Mouse (Mus musculus) E14TG2a.4 (cell line): ENCODE results near the gene Reps1.
"Not testable (repeated sequence)": the region's sequence is repeated elsewhere in the genome, so short reads cannot be mapped to it uniquely, and the experiment has no call there.

ENCODE experiments used
- H3K27me3 ChIP-seq: 2 replicates; pipeline ENCODE4 v1.6.1; 2014; ENCODE audit warnings: low read length, control low read depth; ENCODE audit not compliant: insufficient read depth
- H3K36me3 ChIP-seq: 2 replicates; pipeline ENCODE4 v1.6.1; 2014; ENCODE audit warnings: low read length, control low read depth; ENCODE audit not compliant: insufficient read depth
- H3K4me1 ChIP-seq: replicated peaks from 2 replicates; pipeline ENCODE4 v1.6.1; 2014; ENCODE audit warnings: low read depth, low read length, control low read depth
- H3K4me3 ChIP-seq: replicated peaks from 2 replicates; pipeline ENCODE4 v1.5.1; 2014; ENCODE audit warnings: mild to moderate bottlenecking, low read length
- H3K9me3 ChIP-seq: 2 replicates; pipeline ENCODE4 v1.6.1; 2014; ENCODE audit warnings: low read length, control low read depth
- CTCF ChIP-seq: conservative IDR thresholded peaks from 2 replicates; pipeline ENCODE4 v1.5.1; 2014; ENCODE audit warnings: low read length
- NANOG ChIP-seq: IDR thresholded peaks from 2 replicates; pipeline ENCODE4 v1.6.1; 2014; ENCODE audit warnings: borderline replicate concordance, low read length, mixed read lengths
- POU5F1 ChIP-seq: IDR thresholded peaks from 2 replicates; pipeline ENCODE4 v1.6.1; 2014; ENCODE audit warnings: low read length, borderline replicate concordance

Gene Reps1

DNA sequence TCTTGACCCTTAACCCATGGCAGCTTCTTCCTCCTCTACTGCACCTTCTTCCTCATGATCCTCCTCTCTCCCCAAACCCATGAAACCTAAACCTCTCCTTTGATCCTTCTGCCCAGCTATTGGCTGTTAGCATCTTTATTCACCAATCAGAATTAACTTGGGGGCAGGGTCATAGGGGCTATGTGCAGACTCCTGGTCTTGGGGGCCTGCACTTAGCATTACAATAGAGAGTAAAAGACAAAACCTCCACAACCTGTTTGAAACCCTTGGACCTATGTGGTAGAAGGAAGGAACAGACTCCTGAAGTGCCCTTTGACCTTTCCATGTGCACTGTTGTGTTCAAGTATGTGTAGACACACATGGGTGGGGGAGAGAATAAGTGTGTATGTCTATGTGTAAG lies 35.0 kb downstream of the Reps1 start:
- no peaks in the 10 kb centered on the region for H3K27me3 ChIP-seq
- H3K36me3 ChIP-seq: peaks cover 48% of the 10 kb centered on the region
- TF ChIP-seq NANOG (no peak), CTCF (no peak), POU5F1 (no peak)
- peaks cover 37% of the 10 kb centered on the region for H3K9me3 ChIP-seq
- H3K4me3 ChIP-seq: no peak overlapping the region
- peaks cover 21% of the 10 kb centered on the region for H3K4me1 ChIP-seq

GRCm38 (mm10) chr10:18102166-18102565 lies 46.5 kb downstream of the Reps1 start:
- H3K9me3 ChIP-seq: no peaks in the 10 kb centered on the region
- peaks cover 36% of the 10 kb centered on the region for H3K36me3 ChIP-seq
- peaks cover 4% of the 10 kb centered on the region; the same call in 1 of the 2 replicates for H3K4me1 ChIP-seq
- H3K27me3 ChIP-seq: no peaks in the 10 kb centered on the region
- H3K4me3 ChIP-seq: no peak overlapping the region
- TF ChIP-seq POU5F1 (no peak), CTCF (no peak), NANOG (no peak)

GRCm38 (mm10) chr10:18107471-18107870 lies 51.8 kb downstream of the Reps1 start:
- H3K9me3 ChIP-seq: no peaks in the 10 kb centered on the region
- H3K36me3 ChIP-seq: peaks cover 28% of the 10 kb centered on the region
- H3K4me1 ChIP-seq: no peaks in the 10 kb centered on the region
- H3K27me3 ChIP-seq: no peaks in the 10 kb centered on the region
- H3K4me3 ChIP-seq: no peak overlapping the region
- TF ChIP-seq POU5F1: no peak
- no peak for TF ChIP-seq NANOG
- TF ChIP-seq CTCF: peak; percentile 28

- Histone ChIP-seq H3K9me3 (no peaks in the 10 kb centered on the region), H3K4me1 (peaks cover 5% of the 10 kb centered on the region; the same call in 1 of the 2 replicates), H3K27me3 (no peaks in the 10 kb centered on the region), H3K4me3 (no peak overlapping the region), H3K36me3 (peaks cover 20% of the 10 kb centered on the region)
- TF ChIP-seq NANOG (no peak), CTCF (no peak), POU5F1 (no peak)
Observed at GRCm38 (mm10) chr10:18110940-18111339, 55.3 kb downstream of the Reps1 start.

DNA sequence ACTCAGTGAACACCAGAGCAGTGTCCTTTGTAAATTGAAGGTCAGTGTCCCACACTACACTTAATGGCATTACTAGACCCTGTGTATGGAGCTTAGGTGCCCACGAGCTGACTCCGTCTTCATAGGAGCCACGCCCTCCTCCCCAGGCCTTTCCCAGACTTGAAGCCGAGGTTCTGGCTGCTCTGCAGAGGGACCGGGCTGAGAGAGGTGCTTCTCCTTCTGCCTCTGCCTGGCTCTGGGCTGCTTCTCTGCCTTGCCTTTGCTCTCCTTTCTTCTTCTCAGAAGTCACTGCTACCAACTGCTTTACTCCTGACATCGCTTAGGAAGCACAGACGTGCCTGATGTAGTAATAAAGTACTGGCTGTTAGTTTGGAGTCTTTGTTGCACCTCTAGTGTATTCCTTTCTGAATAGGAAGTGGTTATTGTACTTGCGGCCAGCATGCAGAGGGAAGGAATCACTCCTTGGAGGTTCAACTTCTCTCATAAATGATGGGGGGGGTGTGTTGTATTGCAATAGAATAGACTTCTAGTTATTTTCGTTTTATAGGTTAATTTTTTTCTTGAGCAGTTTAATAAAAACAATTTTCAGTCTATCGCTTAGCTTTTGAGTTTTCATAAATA lies 57.9 kb downstream of the Reps1 start:
- peaks cover 5% of the 10 kb centered on the region; the same call in 1 of the 2 replicates for H3K4me1 ChIP-seq
- no peaks in the 10 kb centered on the region for H3K27me3 ChIP-seq
- no peaks in the 10 kb centered on the region for H3K9me3 ChIP-seq
- TF ChIP-seq NANOG (no peak), POU5F1 (no peak), CTCF (no peak)
- no peak overlapping the region for H3K4me3 ChIP-seq
- H3K36me3 ChIP-seq: peaks cover 26% of the 10 kb centered on the region

- Histone ChIP-seq H3K9me3 (no peaks in the 10 kb centered on the region), H3K36me3 (peaks cover 67% of the 10 kb centered on the region), H3K4me3 (no peak overlapping the region), H3K4me1 (peaks cover 4% of the 10 kb centered on the region; the same call in 1 of the 2 replicates), H3K27me3 (no peaks in the 10 kb centered on the region)
- TF ChIP-seq NANOG: no peak
- TF ChIP-seq CTCF: no peak
- no peak for TF ChIP-seq POU5F1
Observed at GRCm38 (mm10) chr10:18118336-18118735, 62.7 kb downstream of the Reps1 start.

GRCm38 (mm10) chr10:18130276-18130675 lies 74.6 kb downstream of the Reps1 start:
- Histone ChIP-seq H3K36me3 (peaks cover 5% of the 10 kb centered on the region), H3K27me3 (no peaks in the 10 kb centered on the region), H3K4me1 (peaks cover 9% of the 10 kb centered on the region; the same call in 1 of the 2 replicates), H3K4me3 (no peak overlapping the region), H3K9me3 (no peaks in the 10 kb centered on the region)
- TF ChIP-seq NANOG (no peak), CTCF (no peak), POU5F1 (no peak)

DNA sequence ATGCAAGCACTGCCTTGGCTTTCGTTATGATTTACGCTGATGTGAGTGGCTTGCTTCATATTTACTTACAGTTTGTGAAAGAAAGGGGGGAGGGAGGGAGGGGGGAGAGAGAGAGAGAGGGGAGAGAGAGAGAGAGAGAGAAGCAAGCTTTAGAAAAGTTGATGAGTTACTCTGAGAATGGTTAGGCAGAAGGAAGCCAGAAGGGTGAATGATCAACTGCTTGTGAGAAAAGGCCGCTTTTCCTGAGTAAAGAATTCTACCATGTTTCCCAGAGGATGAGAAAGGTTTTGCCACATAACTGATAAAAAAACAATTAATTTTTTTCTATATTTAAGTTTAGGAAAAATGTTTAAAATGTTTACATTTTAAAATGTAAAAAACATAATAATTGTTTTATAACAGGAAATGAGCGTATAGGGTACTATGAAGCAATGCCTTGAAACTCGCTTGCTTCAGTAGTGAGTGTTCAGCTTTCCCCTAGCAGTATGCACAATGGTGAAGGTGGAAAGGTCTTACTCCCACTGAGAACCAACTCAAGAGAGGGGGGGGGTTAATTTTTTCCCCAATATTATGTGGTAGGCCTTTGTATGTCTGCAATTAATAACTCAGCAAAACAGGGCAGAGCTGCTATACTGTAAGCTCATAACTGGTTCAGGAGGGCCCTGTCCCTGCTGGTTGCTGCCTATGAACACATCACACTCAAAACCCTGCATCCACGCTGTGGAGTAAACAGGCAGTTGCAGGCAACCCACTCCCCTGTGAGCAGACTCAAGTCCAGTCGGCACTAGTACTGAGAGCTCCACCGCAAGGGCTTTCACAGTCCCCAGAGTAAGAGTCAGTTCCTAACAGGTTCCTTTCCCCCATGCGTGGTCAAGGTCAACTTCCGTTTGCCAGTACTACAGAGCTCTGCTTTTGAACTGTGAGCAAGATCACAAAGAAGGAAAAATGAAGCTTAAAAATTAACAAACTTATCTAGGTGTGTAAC lies 76.3 kb downstream of the Reps1 start:
- Histone ChIP-seq H3K4me3 (no peak overlapping the region), H3K9me3 (no peaks in the 10 kb centered on the region), H3K36me3 (no peaks in the 10 kb centered on the region), H3K4me1 (peaks cover 9% of the 10 kb centered on the region; the same call in 1 of the 2 replicates), H3K27me3 (no peaks in the 10 kb centered on the region)
- no peak for TF ChIP-seq CTCF
- TF ChIP-seq NANOG: no peak
- no peak for TF ChIP-seq POU5F1

- H3K4me1 ChIP-seq, H3K36me3 ChIP-seq, H3K4me3 ChIP-seq, H3K27me3 ChIP-seq: not testable (repeated sequence)
- H3K9me3 ChIP-seq: peaks cover 28% of the 10 kb centered on the region
Observed at GRCm38 (mm10) chr10:18138853-18139503, 83.3 kb downstream of the Reps1 start.
